Mouse (Mus musculus): ENCODE measurements around the gene Tspan18. TPM values are rescaled to one million over a fixed set of nuclear protein-coding genes. Genes with fewer than 3 reads are reported as not detected.

Tspan18 gene
- polyA plus RNA-seq, 1 experiment from 2014 or later: 71.4 TPM

DNA sequence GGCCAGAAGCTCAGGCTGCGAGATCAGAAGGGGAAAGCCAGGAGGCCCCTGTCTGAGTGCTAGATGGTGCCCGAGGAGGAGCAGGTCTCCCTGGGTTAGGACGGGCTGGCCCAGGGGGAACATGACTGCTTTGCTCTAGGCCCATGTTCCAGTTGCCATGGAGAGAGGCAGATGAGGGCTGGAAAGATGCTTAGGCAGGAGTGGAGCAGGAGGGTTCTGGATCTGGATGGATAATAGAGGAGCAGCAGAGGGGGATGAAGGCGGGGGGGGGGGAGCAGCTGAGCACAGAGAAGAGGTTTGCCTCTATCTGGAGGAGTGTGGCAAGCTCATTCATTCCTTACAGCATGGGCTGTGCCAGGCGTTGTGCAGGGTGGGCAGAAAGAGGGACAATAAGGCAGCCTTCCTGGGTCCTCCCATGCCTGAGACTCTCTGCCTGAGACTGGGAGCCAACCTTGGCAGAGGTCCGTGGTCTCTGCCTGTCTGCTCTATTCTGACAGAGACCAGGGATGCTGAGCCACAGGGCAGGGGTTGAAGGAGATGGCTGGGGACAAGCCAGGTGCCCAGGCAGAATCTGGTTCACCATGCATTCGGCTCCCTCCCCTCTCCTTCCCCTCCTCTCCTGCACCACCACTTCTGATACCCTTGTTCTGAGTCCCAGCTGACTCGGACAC is 77.4 kb downstream of the Tspan18 start:
- 75% methylated on average over 8 of the region's 8 CpGs for WGBS
- Histone ChIP-seq H3K36me3 (ENCODE audit: control insufficient read depth, insufficient read depth, low read length) (no peaks in the 10 kb centered on the region), H3K27ac (ENCODE audit: low read depth, low read length) (no peak overlapping the region), H3K4me3 (ENCODE audit: low read depth, low read length) (no peak overlapping the region), H3K9me3 (ENCODE audit: control insufficient read depth, low read length) (no peaks in the 10 kb centered on the region), H3K4me2 (replicated peaks; ENCODE audit: low read depth, low read length) (no peak overlapping the region), H3K27me3 (ENCODE audit: control insufficient read depth, insufficient read depth, low read length) (no peaks in the 10 kb centered on the region), H3K9ac (ENCODE audit: low read depth, low read length) (0 out of 2 replicates have a peak overlapping the region, but pooled peaks have one; percentile 16), H3K4me1 (replicated peaks; ENCODE audit: control insufficient read depth, insufficient read depth, low read length) (peaks cover 5% of the 10 kb centered on the region; the same call in 1 of the 2 replicates)
- ATAC-seq (ENCODE audit: low FRiP score) (0 out of 2 replicates have a peak, but pooled peaks have one; percentile 12), DNase-seq (ENCODE audit: low spot score) (no peak)

GRCm38 (mm10) chr2:93252356-93252755 is 81.9 kb downstream of the Tspan18 start:
- Histone ChIP-seq H3K27me3 (ENCODE audit: control insufficient read depth, insufficient read depth, low read length) (no peaks in the 10 kb centered on the region), H3K36me3 (ENCODE audit: control insufficient read depth, insufficient read depth, low read length) (no peaks in the 10 kb centered on the region), H3K9ac (ENCODE audit: low read depth, low read length) (no peak overlapping the region), H3K9me3 (ENCODE audit: control insufficient read depth, low read length) (no peaks in the 10 kb centered on the region), H3K4me3 (ENCODE audit: low read depth, low read length) (no peak overlapping the region), H3K4me2 (replicated peaks; ENCODE audit: low read depth, low read length) (no peak overlapping the region), H3K4me1 (replicated peaks; ENCODE audit: control insufficient read depth, insufficient read depth, low read length) (peaks cover 4% of the 10 kb centered on the region; the same call in 1 of the 2 replicates), H3K27ac (ENCODE audit: low read depth, low read length) (no peak overlapping the region)
- DNase-seq (ENCODE audit: low spot score): no peak
- WGBS: 43% methylated on average over 9 of the region's 9 CpGs
- 0 out of 2 replicates have a peak, but pooled peaks have one; percentile 20 for ATAC-seq (ENCODE audit: low FRiP score)

GRCm38 (mm10) chr2:93250611-93251010 is 83.7 kb downstream of the Tspan18 start:
- DNase-seq (ENCODE audit: low spot score) (no peak), ATAC-seq (ENCODE audit: low FRiP score) (no peak)
- H3K4me2 ChIP-seq (replicated peaks; ENCODE audit: low read depth, low read length): no peak overlapping the region
- H3K27me3 ChIP-seq (ENCODE audit: control insufficient read depth, insufficient read depth, low read length): no peaks in the 10 kb centered on the region
- no peak overlapping the region for H3K4me3 ChIP-seq (ENCODE audit: low read depth, low read length)
- H3K27ac ChIP-seq (ENCODE audit: low read depth, low read length): no peak overlapping the region
- no peaks in the 10 kb centered on the region for H3K36me3 ChIP-seq (ENCODE audit: control insufficient read depth, insufficient read depth, low read length)
- 84% methylated on average over 7 of the region's 7 CpGs for WGBS
- H3K9me3 ChIP-seq (ENCODE audit: control insufficient read depth, low read length): no peaks in the 10 kb centered on the region
- no peak overlapping the region for H3K9ac ChIP-seq (ENCODE audit: low read depth, low read length)
- H3K4me1 ChIP-seq (replicated peaks; ENCODE audit: control insufficient read depth, insufficient read depth, low read length): peaks cover 4% of the 10 kb centered on the region; the same call in 1 of the 2 replicates

- Histone ChIP-seq H3K36me3 (ENCODE audit: control insufficient read depth, insufficient read depth, low read length) (no peaks in the 10 kb centered on the region), H3K9ac (ENCODE audit: low read depth, low read length) (no peak overlapping the region), H3K4me1 (replicated peaks; ENCODE audit: control insufficient read depth, insufficient read depth, low read length) (0 out of 2 replicates have a peak, but pooled peaks cover 4% of the 10 kb centered on the region), H3K4me3 (ENCODE audit: low read depth, low read length) (no peak overlapping the region), H3K27ac (ENCODE audit: low read depth, low read length) (no peak overlapping the region), H3K9me3 (ENCODE audit: control insufficient read depth, low read length) (no peaks in the 10 kb centered on the region), H3K4me2 (replicated peaks; ENCODE audit: low read depth, low read length) (no peak overlapping the region), H3K27me3 (ENCODE audit: control insufficient read depth, insufficient read depth, low read length) (no peaks in the 10 kb centered on the region)
- DNase-seq (ENCODE audit: low spot score) (no peak), ATAC-seq (ENCODE audit: low FRiP score) (peak; percentile 28; the same call in 1 of the 2 replicates)
- 79% methylated on average over 6 of the region's 6 CpGs for WGBS
Observed at GRCm38 (mm10) chr2:93249058-93249457, 85.2 kb downstream of the Tspan18 start.

GRCm38 (mm10) chr2:93244090-93244443 is 90.2 kb downstream of the Tspan18 start:
- Histone ChIP-seq H3K36me3 (ENCODE audit: control insufficient read depth, insufficient read depth, low read length) (no peaks in the 10 kb centered on the region), H3K27ac (ENCODE audit: low read depth, low read length) (no peak overlapping the region), H3K4me1 (replicated peaks; ENCODE audit: control insufficient read depth, insufficient read depth, low read length) (peaks cover 4% of the 10 kb centered on the region; the same call in 1 of the 2 replicates), H3K9me3 (ENCODE audit: control insufficient read depth, low read length) (no peaks in the 10 kb centered on the region), H3K27me3 (ENCODE audit: control insufficient read depth, insufficient read depth, low read length) (no peaks in the 10 kb centered on the region), H3K4me2 (replicated peaks; ENCODE audit: low read depth, low read length) (no peak overlapping the region), H3K4me3 (ENCODE audit: low read depth, low read length) (no peak overlapping the region), H3K9ac (ENCODE audit: low read depth, low read length) (no peak overlapping the region)
- WGBS: 79% methylated on average over 8 of the region's 8 CpGs
- ATAC-seq (ENCODE audit: low FRiP score): no peak
- no peak for DNase-seq (ENCODE audit: low spot score)

DNA sequence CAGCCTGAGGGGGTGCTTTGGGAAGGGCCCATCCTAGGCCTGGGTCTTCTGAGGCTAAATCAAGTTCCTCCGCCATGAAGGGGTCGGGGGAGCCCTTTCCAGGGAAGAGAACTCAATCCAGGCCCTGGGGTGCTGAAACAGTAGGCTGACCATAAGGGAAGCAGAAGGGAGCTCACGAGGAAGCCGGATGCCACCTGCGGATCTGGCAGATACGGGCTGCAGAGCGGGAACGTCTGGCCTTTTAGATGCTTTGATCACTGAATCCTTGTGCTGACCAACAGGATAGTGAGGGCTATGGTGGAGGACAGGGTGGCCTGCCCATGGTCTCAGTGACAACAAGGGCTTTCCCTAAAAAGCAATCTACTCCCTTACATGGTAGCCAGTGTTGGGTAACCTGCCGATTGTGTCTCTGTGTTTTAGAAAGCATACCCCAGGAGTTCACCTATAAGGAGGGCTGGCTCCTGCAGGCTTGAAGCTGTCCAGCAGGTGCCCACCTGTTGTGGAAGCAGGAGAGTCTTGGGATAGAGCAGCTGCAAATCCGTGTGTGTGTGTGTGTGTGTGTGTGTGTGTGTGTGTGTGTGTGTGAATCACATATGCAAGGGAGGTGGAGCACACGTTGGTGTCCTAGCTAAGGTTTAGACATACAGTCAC is 90.7 kb downstream of the Tspan18 start:
- DNase-seq (ENCODE audit: low spot score): no peak
- no peak for ATAC-seq (ENCODE audit: low FRiP score)
- no peak overlapping the region for H3K9ac ChIP-seq (ENCODE audit: low read depth, low read length)
- H3K9me3 ChIP-seq (ENCODE audit: control insufficient read depth, low read length): no peaks in the 10 kb centered on the region
- 86% methylated on average over 11 of the region's 11 CpGs for WGBS
- no peak overlapping the region for H3K4me2 ChIP-seq (replicated peaks; ENCODE audit: low read depth, low read length)
- H3K4me3 ChIP-seq (ENCODE audit: low read depth, low read length): no peak overlapping the region
- no peaks in the 10 kb centered on the region for H3K27me3 ChIP-seq (ENCODE audit: control insufficient read depth, insufficient read depth, low read length)
- H3K36me3 ChIP-seq (ENCODE audit: control insufficient read depth, insufficient read depth, low read length): no peaks in the 10 kb centered on the region
- no peak overlapping the region for H3K27ac ChIP-seq (ENCODE audit: low read depth, low read length)
- peaks cover 2% of the 10 kb centered on the region; the same call in 1 of the 2 replicates for H3K4me1 ChIP-seq (replicated peaks; ENCODE audit: control insufficient read depth, insufficient read depth, low read length)

GRCm38 (mm10) chr2:93242166-93242565 is 92.1 kb downstream of the Tspan18 start:
- Histone ChIP-seq H3K4me1 (replicated peaks; ENCODE audit: control insufficient read depth, insufficient read depth, low read length) (no peaks in the 10 kb centered on the region; the same call in 1 of the 2 replicates), H3K4me3 (ENCODE audit: low read depth, low read length) (no peak overlapping the region), H3K36me3 (ENCODE audit: control insufficient read depth, insufficient read depth, low read length) (no peaks in the 10 kb centered on the region), H3K9ac (ENCODE audit: low read depth, low read length) (no peak overlapping the region), H3K27ac (ENCODE audit: low read depth, low read length) (no peak overlapping the region), H3K27me3 (ENCODE audit: control insufficient read depth, insufficient read depth, low read length) (no peaks in the 10 kb centered on the region), H3K4me2 (replicated peaks; ENCODE audit: low read depth, low read length) (no peak overlapping the region), H3K9me3 (ENCODE audit: control insufficient read depth, low read length) (no peaks in the 10 kb centered on the region)
- DNase-seq (ENCODE audit: low spot score) (no peak), ATAC-seq (ENCODE audit: low FRiP score) (no peak)
- WGBS: 85% methylated on average over 5 of the region's 5 CpGs

GRCm38 (mm10) chr2:93238864-93239263 is 95.4 kb downstream of the Tspan18 start:
- Histone ChIP-seq H3K4me3 (ENCODE audit: low read depth, low read length) (no peak overlapping the region), H3K4me1 (replicated peaks; ENCODE audit: control insufficient read depth, insufficient read depth, low read length) (no peaks in the 10 kb centered on the region; the same call in 1 of the 2 replicates), H3K9ac (ENCODE audit: low read depth, low read length) (no peak overlapping the region), H3K9me3 (ENCODE audit: control insufficient read depth, low read length) (no peaks in the 10 kb centered on the region), H3K36me3 (ENCODE audit: control insufficient read depth, insufficient read depth, low read length) (no peaks in the 10 kb centered on the region), H3K27me3 (ENCODE audit: control insufficient read depth, insufficient read depth, low read length) (no peaks in the 10 kb centered on the region), H3K4me2 (replicated peaks; ENCODE audit: low read depth, low read length) (no peak overlapping the region), H3K27ac (ENCODE audit: low read depth, low read length) (no peak overlapping the region)
- 89% methylated on average over 6 of the region's 6 CpGs for WGBS
- DNase-seq (ENCODE audit: low spot score) (no peak), ATAC-seq (ENCODE audit: low FRiP score) (no peak)

DNA sequence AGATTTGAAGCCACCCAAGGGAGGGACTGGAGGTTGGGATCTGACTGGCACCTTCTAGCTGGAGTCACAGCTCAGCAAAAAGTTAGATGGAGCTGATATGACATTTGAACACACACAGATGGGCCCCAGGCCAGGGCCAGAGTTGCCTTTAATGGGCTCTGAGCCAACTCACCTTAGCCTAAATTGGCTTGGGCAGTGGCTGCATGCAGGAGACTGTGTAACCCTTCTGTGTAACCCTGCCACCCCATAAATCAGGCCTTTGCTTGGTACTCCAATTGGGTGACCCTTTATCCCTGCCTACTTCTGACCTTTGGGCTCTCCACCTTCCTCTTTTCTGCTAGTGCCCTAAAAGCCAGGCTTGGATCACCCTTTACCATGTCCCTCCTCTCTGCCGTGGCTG is 97.2 kb downstream of the Tspan18 start:
- 83% methylated on average over 1 of the region's 1 CpGs for WGBS
- no peak overlapping the region for H3K4me3 ChIP-seq (ENCODE audit: low read depth, low read length)
- H3K4me1 ChIP-seq (replicated peaks; ENCODE audit: control insufficient read depth, insufficient read depth, low read length): no peaks in the 10 kb centered on the region
- H3K36me3 ChIP-seq (ENCODE audit: control insufficient read depth, insufficient read depth, low read length): no peaks in the 10 kb centered on the region
- DNase-seq (ENCODE audit: low spot score) (no peak), ATAC-seq (ENCODE audit: low FRiP score) (no peak)
- no peaks in the 10 kb centered on the region for H3K9me3 ChIP-seq (ENCODE audit: control insufficient read depth, low read length)
- H3K27ac ChIP-seq (ENCODE audit: low read depth, low read length): no peak overlapping the region
- H3K9ac ChIP-seq (ENCODE audit: low read depth, low read length): no peak overlapping the region
- no peaks in the 10 kb centered on the region for H3K27me3 ChIP-seq (ENCODE audit: control insufficient read depth, insufficient read depth, low read length)
- H3K4me2 ChIP-seq (replicated peaks; ENCODE audit: low read depth, low read length): no peak overlapping the region

Measured in hindbrain, embryonic 11.5 days (tissue).